Mouse (Mus musculus) hindbrain, embryonic 13.5 days (tissue): ENCODE results near the gene LTO1. TPM values are rescaled to one million over a fixed set of nuclear protein-coding genes. Genes with fewer than 3 reads are reported as not detected.

Experiments used
- polyA plus RNA-seq: library from polyadenylated mRNA; unstranded; fragments of >200 nt; fragmentation: Nextera tagmentation; extraction: Ambion mirVana; gene quantifications from 2 replicates; pipeline ENCODE4 v1.2.1, GENCODE M21; 2015

The LTO1 gene
- polyA plus RNA-seq, 1 experiment from 2014 or later = 33.8 TPM

Other genes with a start within 250 kb of the LTO1 start
- 5.0 and 5.9 TPM in 2 replicates for gene Ano1, start 163.1 kb upstream of the LTO1 start, polyA plus RNA-seq
- gene Fgf3, start 77.0 kb upstream of the LTO1 start, polyA plus RNA-seq = 13.6 and 30.2 TPM in 2 replicates
- not detected in 2 replicates for gene Fgf4, start 67.7 kb upstream of the LTO1 start, polyA plus RNA-seq
- 40.1 and 66.5 TPM in 2 replicates for gene Fgf15, start 18.6 kb upstream of the LTO1 start, polyA plus RNA-seq
- gene Ccnd1, start 24.8 kb downstream of the LTO1 start, polyA plus RNA-seq = 51.2 and 54.9 TPM in 2 replicates